Mouse (Mus musculus) CH12.LX (cell line): Measurements from ENCODE around the gene Hmgcl. TPM values are rescaled to one million over a fixed set of nuclear protein-coding genes. Genes with fewer than 3 reads are reported as not detected.

ENCODE experiments used
- DNase-seq: peaks from one replicate; pipeline ENCODE4 v3.0.0-alpha.2; 2013; ENCODE audit errors: extremely low read depth
- H3K27ac ChIP-seq: 2 replicates; pipeline ENCODE4 v1.5.1; 2012; ENCODE audit warnings: low read depth, mild to moderate bottlenecking, control low read depth, moderate library complexity; ENCODE audit not compliant: insufficient read depth
- H3K27me3 ChIP-seq: replicated peaks from 2 replicates; pipeline ENCODE3; 2012; ENCODE audit warnings: inconsistent platforms
- H3K36me3 ChIP-seq, 2 experiments: replicated peaks in 1 of 2; 2 replicates each; pipeline versions ENCODE3 to v1.6.1; 2012; ENCODE audit warnings: inconsistent platforms in 1 of 2, low read length in 1 of 2, mild to moderate bottlenecking in 1 of 2, mixed read lengths in 1 of 2, moderate library complexity in 1 of 2; ENCODE audit not compliant: control insufficient read depth in 1 of 2, insufficient read depth in 1 of 2
- H3K4me1 ChIP-seq, 2 experiments: 2 replicates each; pipeline ENCODE4 v1.6.1; 2012; ENCODE audit warnings: inconsistent platforms in 1 of 2, moderate library complexity in 1 of 2; ENCODE audit not compliant: insufficient read depth in 2 of 2, control insufficient read depth in 1 of 2
- H3K4me2 ChIP-seq: 2 replicates; pipeline ENCODE4 v1.6.1; 2012; ENCODE audit warnings: low read depth, mild to moderate bottlenecking, control low read depth; ENCODE audit not compliant: poor library complexity, insufficient read depth, severe bottlenecking
- H3K4me3 ChIP-seq, 3 experiments: fragments of 150-350 bp in 1 of 3; sonication (generic) in 1 of 3; replicated peaks in 1 of 3; 2 replicates each; pipeline versions ENCODE3 to v1.5.1; 2011 to 2012; ENCODE audit warnings: low read depth in 2 of 3, low read length in 2 of 3, mild to moderate bottlenecking in 2 of 3, moderate library complexity in 2 of 3, control low read depth in 1 of 3, improper control_type of control experiment in 1 of 3, inconsistent platforms in 1 of 3, mixed read lengths in 1 of 3; ENCODE audit not compliant: poor library complexity in 1 of 3
- H3K79me2 ChIP-seq: replicated peaks from 2 replicates; pipeline ENCODE4 v1.6.1; 2012; ENCODE audit warnings: mild to moderate bottlenecking, moderate library complexity; ENCODE audit not compliant: control insufficient read depth, poor library complexity, insufficient read depth, severe bottlenecking; ENCODE audit errors: extremely low read depth
- H3K9ac ChIP-seq: 2 replicates; pipeline ENCODE4 v1.6.1; 2012; ENCODE audit warnings: low read depth, mild to moderate bottlenecking, control low read depth, moderate library complexity; ENCODE audit not compliant: insufficient read depth
- H3K9me3 ChIP-seq: replicated peaks from 2 replicates; pipeline ENCODE3; 2012; ENCODE audit warnings: low read length, inconsistent platforms, mixed read lengths
- BHLHE40 ChIP-seq: IDR thresholded peaks from 2 replicates; pipeline ENCODE4 v1.6.1; 2011; ENCODE audit warnings: mild to moderate bottlenecking, low read depth, low read length, improper control_type of control experiment
- CHD1 ChIP-seq: IDR thresholded peaks from 2 replicates; pipeline ENCODE4 v1.6.1; 2012; ENCODE audit warnings: low read depth, low read length, improper control_type of control experiment, inconsistent platforms
- CHD2 ChIP-seq: IDR thresholded peaks from 2 replicates; pipeline ENCODE4 v1.6.1; 2011; ENCODE audit warnings: low read length, improper control_type of control experiment
- CTCF ChIP-seq, 2 experiments: IDR thresholded peaks in 1 of 2; conservative IDR thresholded peaks in 1 of 2; 2 replicates each; pipeline ENCODE4 v1.5.1; 2011 to 2012; ENCODE audit warnings: low read depth in 2 of 2, low read length in 2 of 2, improper control_type of control experiment in 1 of 2, inconsistent platforms in 1 of 2, mild to moderate bottlenecking in 1 of 2, moderate library complexity in 1 of 2
- E2F4 ChIP-seq: IDR thresholded peaks from 2 replicates; pipeline ENCODE4 v1.6.1; 2011; ENCODE audit warnings: low read depth, low read length, improper control_type of control experiment; ENCODE audit not compliant: insufficient replicate concordance
- ELF1 ChIP-seq: IDR thresholded peaks from 2 replicates; pipeline ENCODE4 v1.6.1; 2014; ENCODE audit warnings: low read depth, mild to moderate bottlenecking, inconsistent platforms, low read length, improper control_type of control experiment
- EP300 ChIP-seq: IDR thresholded peaks from 2 replicates; pipeline ENCODE4 v1.6.1; 2011; ENCODE audit warnings: low read length, improper control_type of control experiment
- GABPA ChIP-seq: IDR thresholded peaks from 2 replicates; pipeline ENCODE4 v1.6.1; 2012; ENCODE audit warnings: low read depth, low read length, improper control_type of control experiment, inconsistent platforms; ENCODE audit not compliant: insufficient replicate concordance
- HCFC1 ChIP-seq: IDR thresholded peaks from 2 replicates; pipeline ENCODE4 v1.6.1; 2012; ENCODE audit warnings: low read depth, mild to moderate bottlenecking, inconsistent platforms, low read length, improper control_type of control experiment
- IRF4 ChIP-seq: IDR thresholded peaks from 2 replicates; pipeline ENCODE4 v1.6.1; 2014; ENCODE audit warnings: low read depth, mild to moderate bottlenecking, inconsistent platforms, low read length, improper control_type of control experiment
- JUN ChIP-seq: IDR thresholded peaks from 2 replicates; pipeline ENCODE4 v1.6.1; 2011; ENCODE audit warnings: low read depth, mild to moderate bottlenecking, low read length, improper control_type of control experiment, moderate library complexity; ENCODE audit not compliant: insufficient read depth
- JUND ChIP-seq: conservative IDR thresholded peaks from 2 replicates; pipeline ENCODE4 v1.6.1; 2011; ENCODE audit warnings: low read depth, low read length, improper control_type of control experiment
- KAT2A ChIP-seq: IDR thresholded peaks from 2 replicates; pipeline ENCODE4 v1.6.1; 2012; ENCODE audit warnings: low read length, improper control_type of control experiment, inconsistent platforms; ENCODE audit not compliant: insufficient replicate concordance
- MAX ChIP-seq: IDR thresholded peaks from 2 replicates; pipeline ENCODE4 v1.6.1; 2011; ENCODE audit warnings: low read length, improper control_type of control experiment
- MAZ ChIP-seq: IDR thresholded peaks from 2 replicates; pipeline ENCODE4 v1.6.1; 2012; ENCODE audit warnings: low read depth, mild to moderate bottlenecking, inconsistent platforms, low read length, improper control_type of control experiment, moderate library complexity
- MEF2A ChIP-seq: IDR thresholded peaks from 2 replicates; pipeline ENCODE4 v1.6.1; 2014; ENCODE audit warnings: low read depth, mild to moderate bottlenecking, inconsistent platforms, low read length, improper control_type of control experiment, borderline replicate concordance
- MXI1 ChIP-seq: IDR thresholded peaks from 2 replicates; pipeline ENCODE4 v1.6.1; 2011; ENCODE audit warnings: mild to moderate bottlenecking, low read depth, low read length, improper control_type of control experiment
- MYC ChIP-seq: IDR thresholded peaks from 2 replicates; pipeline ENCODE4 v1.6.1; 2011; ENCODE audit warnings: low read depth, mild to moderate bottlenecking, improper control_type of control experiment, low read length
- NELFE ChIP-seq: IDR thresholded peaks from 2 replicates; pipeline ENCODE4 v1.6.1; 2011; ENCODE audit warnings: low read depth, low read length, improper control_type of control experiment
- NRF1 ChIP-seq: IDR thresholded peaks from 2 replicates; pipeline ENCODE4 v1.6.1; 2014; ENCODE audit warnings: low read depth, mild to moderate bottlenecking, inconsistent platforms, low read length, improper control_type of control experiment, moderate library complexity
- PAX5 ChIP-seq: IDR thresholded peaks from 2 replicates; pipeline ENCODE4 v1.6.1; 2012; ENCODE audit warnings: low read length, inconsistent platforms, mixed read lengths
- RAD21 ChIP-seq: IDR thresholded peaks from 2 replicates; pipeline ENCODE4 v1.6.1; 2011; ENCODE audit warnings: low read depth, mild to moderate bottlenecking, low read length, improper control_type of control experiment, moderate library complexity
- RCOR1 ChIP-seq: conservative IDR thresholded peaks from 2 replicates; pipeline ENCODE4 v1.6.1; 2012; ENCODE audit warnings: low read depth, mild to moderate bottlenecking, inconsistent platforms, low read length, improper control_type of control experiment
- SMC3 ChIP-seq: IDR thresholded peaks from 2 replicates; pipeline ENCODE4 v1.6.1; 2011; ENCODE audit warnings: low read depth, low read length, improper control_type of control experiment
- TBP ChIP-seq: conservative IDR thresholded peaks from 2 replicates; pipeline ENCODE4 v1.6.1; 2011; ENCODE audit warnings: low read depth, low read length, improper control_type of control experiment
- TCF12 ChIP-seq: IDR thresholded peaks from 2 replicates; pipeline ENCODE4 v1.6.1; 2014; ENCODE audit warnings: low read depth, mild to moderate bottlenecking, inconsistent platforms, low read length, improper control_type of control experiment
- UBTF ChIP-seq: IDR thresholded peaks from 2 replicates; pipeline ENCODE4 v1.6.1; 2012; ENCODE audit warnings: low read depth, mild to moderate bottlenecking, inconsistent platforms, low read length, improper control_type of control experiment, moderate library complexity
- USF1 ChIP-seq: IDR thresholded peaks from 2 replicates; pipeline ENCODE4 v1.6.1; 2014; ENCODE audit warnings: low read depth, mild to moderate bottlenecking, inconsistent platforms, low read length, improper control_type of control experiment
- USF2 ChIP-seq: conservative IDR thresholded peaks from 2 replicates; pipeline ENCODE4 v1.6.1; 2011; ENCODE audit warnings: low read depth, low read length, improper control_type of control experiment
- ZC3H11A ChIP-seq: IDR thresholded peaks from 2 replicates; pipeline ENCODE4 v1.6.1; 2012; ENCODE audit warnings: low read depth, mild to moderate bottlenecking, inconsistent platforms, low read length, improper control_type of control experiment
- ZMIZ1 ChIP-seq: IDR thresholded peaks from 2 replicates; pipeline ENCODE4 v1.6.1; 2012; ENCODE audit warnings: low read depth, mild to moderate bottlenecking, inconsistent platforms, low read length, improper control_type of control experiment
- dilution Hi-C: fragments of 300-500 bp; cut with MboI; formaldehyde crosslinking; loops from 2 replicates; pipeline ENCODE4 v1.14.3; 2020; ENCODE audit warnings: low sequenced_read_pairs; ENCODE audit not compliant: extremely low pct_unique_long_range_greater_than_20kb, extremely low pct_ligation_motif_present
- in situ Hi-C: fragments of 300-500 bp; cut with MboI; formaldehyde crosslinking; loops from 3 replicates; pipeline ENCODE4 v1.14.3; 2019; ENCODE audit warnings: low sequenced_read_pairs, low pct_ligation_motif_present, low pct_unique_long_range_greater_than_20kb, mixed read lengths
- polyA plus RNA-seq: library from polyadenylated mRNA; unstranded; fragments of >175 nt; gene quantifications from 2 replicates; pipeline ENCODE4 v1.2.1, GENCODE M21; 2012; ENCODE audit warnings: low read depth; ENCODE audit not compliant: insufficient read length
- total RNA-seq, 2 experiments: library from RNA; depleted of rRNA; stranded (reverse); fragments of 300-350 nt in 1 of 2; fragments of >200 nt in 1 of 2; gene quantifications; 2 replicates each; pipeline ENCODE4 v1.2.3; 2012 to 2014

Gene Hmgcl
- total and polyA plus RNA-seq, 3 experiments = 27.2 to 42.7 (median 39.5) TPM

- Histone ChIP-seq H3K36me3 (peaks cover 0 to 5% of the 10 kb centered on the region in 2 experiments), H3K9ac (no peak overlapping the region), H3K4me2 (no peak overlapping the region), H3K4me1 (peaks cover 44 to 76% of the 10 kb centered on the region in 2 experiments), H3K9me3 (peaks cover 2% of the 10 kb centered on the region), H3K79me2 (no peaks in the 10 kb centered on the region), H3K27me3 (no peaks in the 10 kb centered on the region), H3K4me3 (no peak overlapping the region), H3K27ac (peak overlapping the region; percentile 9; the same call in 1 of the 2 replicates)
- no peak for DNase-seq
- in situ Hi-C loops = loop anchor here (5.0 kb wide), 1 partner anchor 153 kb away; the partner anchor contains the start of gene Rpl11
- no peak for TF ChIP-seq BHLHE40
- no peak for TF ChIP-seq MAZ
- TF ChIP-seq ZC3H11A = no peak
- TF ChIP-seq CTCF (conservative IDR thresholded peaks at IDR 0.05 in 1 of 2, IDR thresholded peaks at IDR 0.05 in 1 of 2; ENCODE audit: low read depth in 2 of 2, low read length in 2 of 2) = no peak; a peak in 1 of 4 replicates
- no peak for TF ChIP-seq HCFC1
- no peak for TF ChIP-seq TBP
- TF ChIP-seq JUN = no peak
- TF ChIP-seq ELF1 = no peak
- TF ChIP-seq USF1 = no peak
- no peak for TF ChIP-seq IRF4
- dilution Hi-C loops = no loop called here
Observed at GRCm38 (mm10) chr4:135899050-135899448, 47.2 kb upstream of the Hmgcl start.

- peak; percentile 90 for DNase-seq
- H3K9ac ChIP-seq = no peak overlapping the region
- dilution Hi-C loops (no loop called here), in situ Hi-C loops (no loop called here)
- H3K4me1 ChIP-seq = peaks cover 36 to 70% of the 10 kb centered on the region in 2 experiments
- H3K27me3 ChIP-seq = no peaks in the 10 kb centered on the region
- peak overlapping the region; percentile 29; the same call in 1 of the 2 replicates for H3K4me2 ChIP-seq
- H3K4me3 ChIP-seq = no peak overlapping the region
- H3K79me2 ChIP-seq = no peaks in the 10 kb centered on the region
- H3K9me3 ChIP-seq = peaks cover 2% of the 10 kb centered on the region
- H3K36me3 ChIP-seq = peaks cover 0 to 14% of the 10 kb centered on the region in 2 experiments
- peak overlapping the region; percentile 80 for H3K27ac ChIP-seq
- TF ChIP-seq UBTF = no peak
- peak in 1 of 2 experiments; percentile 39; a peak in 1 of 4 replicates for TF ChIP-seq CTCF (conservative IDR thresholded peaks at IDR 0.05 in 1 of 2, IDR thresholded peaks at IDR 0.05 in 1 of 2; ENCODE audit: low read depth in 2 of 2, low read length in 2 of 2)
- 0 out of 2 replicates have a peak, but pooled peaks have one; percentile 46 for TF ChIP-seq NELFE
- TF ChIP-seq SMC3 = peak; percentile 22; the same call in 1 of the 2 replicates
- TF ChIP-seq E2F4 = no peak
- peak; percentile 73; the same call in 1 of the 2 replicates for TF ChIP-seq KAT2A
- no peak for TF ChIP-seq PAX5
- peak; percentile 96 for TF ChIP-seq IRF4
- TF ChIP-seq NRF1 = peak; percentile 39; the same call in 1 of the 2 replicates
- peak; percentile 97 for TF ChIP-seq EP300
- peak; percentile 80; the same call in 1 of the 2 replicates for TF ChIP-seq MEF2A
- TF ChIP-seq RCOR1 = peak; percentile 81; the same call in 1 of the 2 replicates
- no peak for TF ChIP-seq JUND
- TF ChIP-seq BHLHE40 = peak; percentile 61
- 0 out of 2 replicates have a peak, but pooled peaks have one; percentile 44 for TF ChIP-seq TBP
- TF ChIP-seq MAZ = peak; percentile 88; the same call in 1 of the 2 replicates
- peak; percentile 98 for TF ChIP-seq TCF12
- TF ChIP-seq MYC = no peak
- peak; percentile 18 for TF ChIP-seq RAD21
- no peak for TF ChIP-seq MAX
- TF ChIP-seq CHD1 = no peak
- TF ChIP-seq ZMIZ1 = no peak
- TF ChIP-seq MXI1 = no peak
- no peak for TF ChIP-seq USF1
- TF ChIP-seq USF2 = no peak
- TF ChIP-seq CHD2 = peak; percentile 83
- no peak for TF ChIP-seq GABPA
Observed at GRCm38 (mm10) chr4:135900008-135900407, 46.2 kb upstream of the Hmgcl start.
